Mouse (Mus musculus) spleen, adult 12 weeks (tissue): Measurements from ENCODE around the gene Tlnrd1.
A peak's percentile ranks its signal among the peaks of the same experiment; 100 is the strongest.

Experiments used
- DNase-seq: peaks from one replicate; pipeline ENCODE4 v3.0.0; 2022; ENCODE audit warnings: low spot score

The Tlnrd1 gene

DNA sequence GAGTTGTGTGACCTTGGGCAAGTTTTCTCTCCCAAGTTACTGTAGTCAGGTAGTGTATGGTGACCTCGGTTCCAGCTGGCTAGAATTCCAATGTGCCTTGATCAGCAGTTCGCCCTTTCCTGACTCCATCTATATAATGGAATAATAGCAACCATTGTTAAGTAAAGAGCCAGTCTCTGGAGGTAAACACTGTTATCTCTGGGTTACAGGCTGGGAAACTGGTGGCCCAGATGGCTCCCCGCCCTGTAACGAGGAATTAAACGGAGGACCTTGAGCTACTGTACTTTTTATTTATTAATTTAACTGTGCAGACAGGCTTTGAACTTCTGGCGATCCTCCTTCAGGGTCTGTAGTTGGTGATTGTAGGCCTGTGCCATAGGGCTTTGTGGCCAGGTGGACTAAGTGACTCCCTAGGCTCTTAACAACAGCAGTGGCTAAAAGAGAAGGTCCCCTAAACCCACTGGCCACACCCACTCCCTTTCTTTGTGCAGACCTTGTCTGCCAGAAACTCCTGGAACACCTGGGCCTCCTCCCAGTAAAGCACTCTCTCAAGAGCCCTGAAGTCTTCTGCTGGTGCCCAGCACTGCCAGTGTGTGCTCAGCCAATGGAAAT is 922 bp upstream of the Tlnrd1 start:
- peak; percentile 68 for DNase-seq

DNA sequence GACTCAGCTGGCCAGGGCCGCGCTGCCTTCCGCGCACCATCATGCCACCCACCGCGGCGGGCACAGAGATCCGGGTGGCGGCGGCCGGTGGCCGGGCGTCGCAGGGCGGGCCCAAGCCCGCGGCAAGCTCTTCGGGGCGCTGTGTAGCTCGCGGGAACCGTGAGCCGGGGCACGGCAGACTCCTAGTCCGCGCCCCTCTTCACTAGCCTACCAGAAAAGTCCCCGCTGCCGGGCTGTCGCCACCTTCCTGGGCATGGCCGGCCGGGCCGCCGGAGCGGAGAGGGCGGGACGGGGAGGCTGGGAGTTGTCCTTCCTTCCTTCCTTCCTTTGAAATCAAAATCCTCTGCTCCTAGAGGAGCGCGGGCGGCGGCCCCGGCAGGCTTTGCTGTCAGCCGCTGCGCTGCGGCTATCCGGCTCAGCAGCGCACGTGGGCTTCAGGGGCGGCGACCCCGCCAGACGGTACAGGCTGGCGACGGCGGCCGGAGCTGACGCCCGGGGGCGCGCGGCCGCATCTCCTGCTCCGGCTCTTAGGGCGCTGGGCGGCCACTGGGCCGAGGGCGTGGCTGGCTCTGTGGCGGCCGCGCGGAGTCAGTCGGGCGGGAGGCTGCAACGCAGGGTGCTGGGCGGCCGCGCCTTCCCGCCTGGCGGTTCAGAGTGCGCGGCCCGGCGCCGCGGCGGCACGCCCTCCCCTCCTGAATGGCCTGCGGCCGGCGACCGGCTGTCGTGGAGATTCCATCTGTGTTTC is 657 bp downstream of the Tlnrd1 start:
- DNase-seq, result peak; percentile 71

DNA sequence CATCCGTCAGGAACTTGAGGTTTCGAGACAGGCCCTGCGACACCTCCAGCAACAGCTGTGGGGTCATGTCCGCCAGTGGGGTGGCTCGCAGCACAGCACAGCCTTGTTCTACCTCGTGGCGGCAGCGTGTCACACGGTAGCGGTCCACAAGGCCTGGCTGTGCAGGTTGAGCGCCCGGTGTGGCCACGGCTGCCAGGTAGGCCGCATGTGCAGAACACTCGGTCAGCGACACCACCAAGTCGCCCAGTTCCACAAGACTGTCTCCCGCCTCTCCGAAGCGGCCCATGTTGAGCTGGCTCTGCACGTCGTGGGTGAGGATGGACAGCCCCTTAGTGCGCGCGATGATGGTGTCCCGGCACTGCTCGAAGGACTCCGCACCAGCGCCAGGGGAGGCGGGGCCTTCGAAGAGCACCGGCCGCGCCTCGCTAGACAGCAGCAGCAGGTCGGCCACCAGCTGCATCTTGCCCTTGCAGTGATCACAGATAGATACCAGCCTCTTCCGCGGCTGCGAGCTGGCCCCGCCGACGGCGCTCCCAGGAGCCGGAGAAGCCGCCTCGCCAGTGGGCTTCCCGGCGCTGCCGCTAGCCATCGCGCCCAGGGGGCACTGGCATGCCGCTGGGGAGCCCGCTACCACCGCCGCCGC is 1.4 kb downstream of the Tlnrd1 start:
- DNase-seq, result peak; percentile 56

- DNase-seq, result no peak
These were observed 1.9 kb downstream of the Tlnrd1 start for GRCm38 (mm10) chr7:83882150-83882632.

DNA sequence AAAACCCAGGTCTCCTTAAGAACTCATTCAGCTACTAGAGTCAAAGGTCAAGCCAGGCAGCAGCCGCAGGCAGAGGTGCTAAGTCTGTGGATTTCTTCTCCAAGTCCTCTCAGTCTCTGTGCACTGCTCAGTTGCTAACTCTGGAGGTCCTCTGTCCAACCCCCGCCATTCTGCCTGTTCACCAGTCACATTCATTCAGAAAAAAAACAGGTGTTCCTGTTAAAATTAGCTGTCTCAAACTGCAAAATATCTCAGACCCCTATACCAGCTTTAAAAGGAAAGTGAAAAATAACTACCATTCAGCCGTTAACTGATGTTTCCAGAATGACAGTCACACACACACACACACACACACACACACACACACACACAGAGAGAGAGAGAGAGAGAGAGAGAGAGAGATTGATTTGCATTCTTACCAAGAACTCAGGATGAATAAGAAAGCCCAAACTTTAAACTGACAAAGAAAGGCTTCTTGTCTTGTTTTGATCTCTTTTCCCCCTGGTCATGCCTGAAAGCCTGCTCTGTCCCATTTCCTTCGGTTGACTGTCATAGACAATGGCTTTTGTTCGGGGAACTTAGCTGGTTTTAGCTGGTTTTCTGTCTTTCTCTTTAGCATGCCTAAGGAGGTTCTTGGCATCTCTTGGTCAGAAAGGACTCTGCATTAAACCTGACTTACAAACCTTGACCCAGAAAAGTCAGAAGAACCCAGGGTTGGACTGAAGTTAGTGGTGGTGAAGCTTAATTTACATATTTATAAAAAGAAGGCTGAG is 5.2 kb downstream of the Tlnrd1 start:
- DNase-seq, result no peak

GRCm38 (mm10) chr7:83877088-83877487 is 7.0 kb downstream of the Tlnrd1 start:
- DNase-seq, result no peak

- DNase-seq, result no peak
These were observed 14.1 kb downstream of the Tlnrd1 start for GRCm38 (mm10) chr7:83869839-83870543.

DNA sequence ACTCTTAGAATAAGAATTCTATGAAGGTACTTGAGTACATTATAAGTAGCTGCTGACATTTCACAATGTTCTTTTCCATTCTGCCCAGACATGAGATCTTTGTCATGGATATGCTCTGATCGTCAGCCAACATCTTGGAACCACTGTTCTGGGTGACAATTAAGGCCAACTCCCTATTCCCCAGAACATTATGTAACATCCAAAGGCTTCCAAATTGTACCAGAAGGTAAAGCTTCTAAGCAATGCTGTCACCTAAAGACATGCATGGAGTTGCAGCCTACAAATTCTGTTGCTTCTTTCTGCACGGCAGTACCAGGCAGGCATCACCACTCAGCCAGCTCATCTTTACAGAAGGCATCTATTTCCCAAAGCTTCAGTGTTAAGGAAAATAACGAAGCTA is 15.9 kb downstream of the Tlnrd1 start:
- DNase-seq, result no peak

GRCm38 (mm10) chr7:83863554-83863953 is 20.6 kb downstream of the Tlnrd1 start:
- DNase-seq, result no peak

DNA sequence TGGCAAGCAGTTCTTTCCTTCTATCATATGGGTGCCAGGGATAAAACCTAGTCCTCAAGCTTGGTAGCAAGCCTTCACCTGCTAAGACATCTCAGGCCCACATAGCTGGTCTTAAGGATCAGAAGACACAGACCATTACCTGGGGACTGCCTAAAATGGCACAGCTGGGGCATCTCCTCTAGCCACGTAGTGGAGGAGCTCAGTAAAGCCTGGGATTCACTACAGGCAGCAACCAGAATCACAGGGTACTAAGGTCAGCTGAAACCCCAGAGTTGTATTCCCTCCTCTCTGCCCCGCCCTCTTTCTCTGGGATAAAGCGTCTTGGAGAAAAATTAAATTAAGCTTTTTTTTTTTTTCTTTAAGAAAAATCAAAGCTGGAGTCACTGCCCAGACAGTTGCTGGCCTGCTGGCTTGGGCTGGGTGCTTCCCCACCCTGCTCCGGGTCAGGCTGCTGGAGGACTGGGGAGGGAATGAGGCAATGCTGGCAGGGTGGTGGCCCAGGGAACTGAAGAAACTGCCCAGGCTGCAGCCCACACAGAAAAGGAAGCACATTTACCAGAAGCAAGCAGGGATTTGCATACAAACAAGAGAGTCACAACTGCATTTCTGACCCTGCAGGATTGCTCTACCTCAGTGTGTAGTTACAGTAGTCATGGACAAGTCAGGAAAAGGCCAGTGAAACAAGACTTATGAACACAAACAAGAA is 24.6 kb downstream of the Tlnrd1 start:
- DNase-seq, result no peak

DNA sequence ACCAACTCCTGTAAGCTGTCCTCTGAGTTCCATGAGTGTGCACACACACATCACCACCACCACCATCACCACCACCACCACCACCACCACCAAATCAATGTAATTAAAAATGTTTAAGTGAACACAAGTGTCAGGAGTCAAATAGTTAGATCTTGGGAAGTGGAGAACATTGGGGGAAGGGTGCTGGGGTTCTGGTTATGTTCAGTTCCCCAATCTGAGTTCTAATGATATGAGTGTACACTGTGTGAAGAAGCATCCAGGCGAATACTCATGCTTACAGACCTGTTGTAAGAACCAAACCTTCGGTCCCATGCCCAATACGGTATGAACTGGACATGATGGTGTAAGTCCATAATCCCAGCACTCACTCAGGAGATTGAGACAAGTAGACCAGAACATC is 26.2 kb downstream of the Tlnrd1 start:
- DNase-seq, result no peak

- DNase-seq, result no peak
These were observed 27.0 kb downstream of the Tlnrd1 start for GRCm38 (mm10) chr7:83857208-83857488.

- no peak for DNase-seq
These were observed 27.5 kb downstream of the Tlnrd1 start for GRCm38 (mm10) chr7:83856353-83857207.

- no peak for DNase-seq
These were observed 28.9 kb downstream of the Tlnrd1 start for GRCm38 (mm10) chr7:83855203-83855602.

DNA sequence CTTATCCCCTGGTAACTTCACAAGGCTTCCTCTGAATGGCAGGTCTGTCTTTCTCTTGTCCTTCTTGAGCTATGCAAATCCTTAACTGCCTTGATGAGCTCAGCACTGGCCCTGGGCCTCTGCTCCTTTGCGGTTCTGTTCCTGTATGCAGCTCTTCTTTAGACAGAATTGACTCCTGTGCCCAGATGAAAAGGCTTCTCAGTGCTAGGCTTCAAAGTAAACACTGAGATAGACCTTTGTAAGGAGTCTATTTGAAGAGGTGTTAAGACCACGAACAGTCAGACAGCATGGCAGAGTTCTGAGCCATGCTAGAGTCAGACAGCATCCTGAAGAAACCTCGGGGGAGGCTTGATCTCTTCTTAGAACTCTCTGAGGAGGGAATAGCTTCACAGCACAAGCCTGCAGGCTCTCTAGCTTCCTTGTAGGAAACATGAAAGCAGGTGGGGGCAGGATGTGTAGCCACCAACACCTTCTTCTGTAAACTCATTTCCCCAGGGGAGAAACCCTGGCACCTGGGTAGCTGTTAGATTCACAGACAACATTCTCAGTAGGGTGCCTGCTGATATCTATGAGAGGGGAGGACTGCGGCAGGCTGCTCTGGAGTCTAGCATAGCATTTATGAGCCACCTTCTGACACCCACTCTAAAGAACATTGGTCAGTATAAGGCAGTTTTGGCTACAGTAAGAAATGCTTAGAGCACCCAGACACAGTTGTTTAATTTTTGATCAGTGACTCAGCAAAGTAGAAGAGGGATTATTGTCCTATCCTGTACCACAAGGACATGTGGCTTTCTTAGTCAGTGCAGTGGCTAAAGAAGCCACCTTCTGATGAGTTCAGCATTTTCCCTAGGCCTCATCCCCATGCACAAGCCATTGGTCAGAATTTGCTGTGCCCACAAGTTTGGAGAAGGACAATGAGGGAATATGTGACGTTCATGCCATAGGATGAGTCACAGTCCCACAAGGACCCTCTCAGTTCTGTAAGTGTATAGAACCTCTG is 31.4 kb downstream of the Tlnrd1 start:
- DNase-seq, result no peak

DNA sequence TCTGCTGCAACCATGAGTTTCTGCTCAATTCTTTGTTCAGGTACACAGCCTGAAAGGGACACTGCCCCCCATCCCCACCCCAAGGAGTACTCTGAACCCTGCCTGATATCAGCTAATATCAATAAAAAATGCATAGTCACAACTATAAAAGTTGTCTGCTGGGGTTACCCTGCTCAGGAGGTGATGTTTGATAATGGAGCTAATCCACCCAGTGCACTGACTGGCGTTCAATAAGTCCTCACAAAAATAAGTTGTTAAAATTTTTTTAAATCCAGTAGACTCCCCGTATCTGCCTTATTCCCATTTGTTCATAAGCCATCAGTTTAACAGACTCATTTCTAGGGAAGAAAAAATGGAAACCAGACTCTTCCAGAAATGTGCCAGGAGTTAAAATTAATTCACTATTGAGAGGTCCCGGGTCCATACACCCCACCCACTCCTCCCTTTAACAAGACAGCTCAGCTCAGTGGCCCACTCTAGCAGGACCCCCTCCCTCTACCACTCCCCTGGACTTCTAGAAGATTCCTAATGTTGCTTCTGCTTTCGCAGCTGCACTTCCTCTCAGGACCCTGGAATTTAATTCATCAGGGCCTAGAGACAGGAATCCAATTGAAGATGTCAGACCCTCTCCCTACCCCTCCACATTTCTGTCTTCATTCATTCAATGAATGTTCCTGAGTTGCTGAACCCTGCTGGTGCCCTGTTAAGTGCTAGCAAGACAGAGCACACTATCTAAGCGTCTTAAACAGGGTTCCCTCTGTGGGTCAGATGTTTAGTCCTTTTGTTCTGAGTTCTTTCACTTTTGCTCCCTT is 32.3 kb downstream of the Tlnrd1 start:
- no peak for DNase-seq

DNA sequence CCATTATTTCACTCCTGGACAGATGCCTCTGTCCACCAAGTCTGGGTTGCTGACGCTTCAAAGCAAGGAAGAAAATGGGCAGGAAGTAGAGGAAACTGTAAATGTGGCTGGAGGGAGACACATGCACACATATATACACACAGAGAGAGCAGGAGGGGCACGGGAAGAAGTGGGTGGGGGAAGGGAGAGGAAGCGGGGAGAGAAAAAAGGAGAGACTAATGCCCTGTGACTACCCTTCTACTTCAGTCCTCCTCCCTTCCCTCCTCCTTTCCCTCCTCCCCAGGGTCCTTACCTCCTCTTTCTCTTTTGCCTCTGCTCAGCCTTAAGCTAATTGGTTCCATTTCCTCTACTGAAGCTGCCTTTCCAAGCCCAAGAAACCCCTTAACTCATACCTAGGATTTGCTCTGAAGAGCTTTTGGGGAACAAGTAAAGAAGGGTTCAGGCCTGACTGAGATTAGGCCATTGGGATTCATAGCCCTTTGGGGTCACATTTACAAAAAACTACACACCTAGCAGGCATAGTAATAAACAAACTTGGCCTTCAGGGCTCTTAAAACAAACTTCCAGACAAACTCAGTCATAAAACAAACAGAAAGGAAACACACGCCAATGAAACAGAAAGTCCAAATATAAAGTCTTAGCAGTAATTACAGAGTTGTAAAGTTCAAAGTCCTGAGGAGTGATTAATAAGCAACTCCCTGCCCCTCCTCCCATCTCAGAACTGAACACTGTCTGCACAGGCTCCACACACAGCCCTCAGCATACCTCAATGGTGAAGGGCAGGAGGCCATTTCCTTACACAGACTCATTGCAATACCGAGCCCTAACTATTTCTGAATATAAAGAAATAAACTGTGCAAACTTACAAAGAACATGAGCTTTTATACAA is 36.7 kb downstream of the Tlnrd1 start:
- no peak for DNase-seq
